Mouse (Mus musculus): ENCODE measurements around the gene Daam1. TPM values are rescaled to one million over a fixed set of nuclear protein-coding genes. Genes with fewer than 3 reads are reported as not detected.

The Daam1 gene
- polyA plus RNA-seq, 1 experiment: 26.2 TPM

GRCm38 (mm10) chr12:71807306-71807705 is 23.6 kb upstream of the Daam1 start:
- Histone ChIP-seq H3K4me1 (ENCODE audit: control insufficient read depth, insufficient read depth, low read length) (no peaks in the 10 kb centered on the region), H3K27ac (ENCODE audit: insufficient read depth, low read length) (peak overlapping the region; percentile 76), H3K4me3 (ENCODE audit: insufficient read depth, low read length) (no peak overlapping the region)
- TF ChIP-seq CTCF (IDR thresholded peaks at IDR 0.05; ENCODE audit: extremely low read depth, insufficient read depth, low read length): no peak
- no peak for TF ChIP-seq POLR2A (IDR thresholded peaks at IDR 0.05; ENCODE audit: extremely low read depth, insufficient read depth, low read length)

DNA sequence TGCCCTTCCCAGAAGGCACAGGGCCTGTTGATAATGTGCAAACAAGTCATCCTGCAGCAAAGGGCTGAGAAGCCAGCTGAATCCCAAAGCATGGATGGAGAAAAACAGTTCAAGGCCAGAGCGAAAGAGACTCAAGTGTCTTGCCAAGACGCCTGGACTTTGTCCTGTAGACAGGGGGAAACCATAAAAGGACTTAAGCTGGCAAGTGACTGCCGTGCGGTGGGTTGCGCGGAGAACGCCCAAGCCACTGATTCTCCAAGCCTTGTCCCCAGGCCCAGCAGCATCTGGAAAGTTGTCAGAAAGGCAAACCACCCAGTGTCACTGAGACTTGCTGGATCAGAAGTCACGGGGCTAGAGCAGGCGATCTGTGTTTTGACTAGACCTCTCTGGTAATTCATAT is 22.2 kb upstream of the Daam1 start:
- Histone ChIP-seq H3K4me3 (ENCODE audit: insufficient read depth, low read length) (no peak overlapping the region), H3K4me1 (ENCODE audit: control insufficient read depth, insufficient read depth, low read length) (no peaks in the 10 kb centered on the region), H3K27ac (ENCODE audit: insufficient read depth, low read length) (no peak overlapping the region)
- TF ChIP-seq CTCF (IDR thresholded peaks at IDR 0.05; ENCODE audit: extremely low read depth, insufficient read depth, low read length) (no peak), POLR2A (IDR thresholded peaks at IDR 0.05; ENCODE audit: extremely low read depth, insufficient read depth, low read length) (no peak)

- no peaks in the 10 kb centered on the region for H3K4me1 ChIP-seq (ENCODE audit: control insufficient read depth, insufficient read depth, low read length)
- H3K4me3 ChIP-seq (ENCODE audit: insufficient read depth, low read length): no peak overlapping the region
- TF ChIP-seq POLR2A (IDR thresholded peaks at IDR 0.05; ENCODE audit: extremely low read depth, insufficient read depth, low read length) (no peak), CTCF (IDR thresholded peaks at IDR 0.05; ENCODE audit: extremely low read depth, insufficient read depth, low read length) (no peak)
- H3K27ac ChIP-seq (ENCODE audit: insufficient read depth, low read length): no peak overlapping the region
Measured at GRCm38 (mm10) chr12:71809550-71809949, 21.3 kb upstream of the Daam1 start.

- H3K4me3 ChIP-seq (ENCODE audit: insufficient read depth, low read length): no peak overlapping the region
- H3K4me1 ChIP-seq (ENCODE audit: control insufficient read depth, insufficient read depth, low read length): no peaks in the 10 kb centered on the region
- no peak overlapping the region for H3K27ac ChIP-seq (ENCODE audit: insufficient read depth, low read length)
- TF ChIP-seq POLR2A (IDR thresholded peaks at IDR 0.05; ENCODE audit: extremely low read depth, insufficient read depth, low read length): no peak
- TF ChIP-seq CTCF (IDR thresholded peaks at IDR 0.05; ENCODE audit: extremely low read depth, insufficient read depth, low read length): no peak
Measured at GRCm38 (mm10) chr12:71812567-71812966, 18.3 kb upstream of the Daam1 start.

GRCm38 (mm10) chr12:71813251-71813650 is 17.6 kb upstream of the Daam1 start:
- TF ChIP-seq POLR2A (IDR thresholded peaks at IDR 0.05; ENCODE audit: extremely low read depth, insufficient read depth, low read length) (no peak), CTCF (IDR thresholded peaks at IDR 0.05; ENCODE audit: extremely low read depth, insufficient read depth, low read length) (no peak)
- Histone ChIP-seq H3K4me3 (ENCODE audit: insufficient read depth, low read length) (no peak overlapping the region), H3K27ac (ENCODE audit: insufficient read depth, low read length) (no peak overlapping the region), H3K4me1 (ENCODE audit: control insufficient read depth, insufficient read depth, low read length) (no peaks in the 10 kb centered on the region)

DNA sequence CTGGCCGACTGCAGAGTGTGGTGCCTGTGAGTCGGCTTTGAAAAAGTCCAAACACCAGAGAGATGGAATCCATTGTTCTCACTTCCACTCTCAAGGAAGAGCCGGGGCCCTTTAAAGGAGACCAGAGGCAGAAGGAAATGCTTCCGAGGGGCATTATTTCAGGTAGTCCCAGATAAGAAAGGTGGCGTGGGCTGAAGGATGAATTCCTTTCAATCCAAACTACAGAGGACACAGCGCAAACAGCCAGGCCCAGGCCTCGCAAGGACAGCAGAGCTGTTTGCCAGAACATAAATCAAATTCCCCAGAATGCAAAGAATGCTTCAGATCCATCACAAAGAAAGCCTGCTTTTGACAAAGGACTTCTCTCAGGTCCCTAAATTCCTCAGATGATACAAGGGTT is 17.1 kb upstream of the Daam1 start:
- TF ChIP-seq POLR2A (IDR thresholded peaks at IDR 0.05; ENCODE audit: extremely low read depth, insufficient read depth, low read length): no peak
- TF ChIP-seq CTCF (IDR thresholded peaks at IDR 0.05; ENCODE audit: extremely low read depth, insufficient read depth, low read length): no peak
- Histone ChIP-seq H3K27ac (ENCODE audit: insufficient read depth, low read length) (no peak overlapping the region), H3K4me1 (ENCODE audit: control insufficient read depth, insufficient read depth, low read length) (no peaks in the 10 kb centered on the region), H3K4me3 (ENCODE audit: insufficient read depth, low read length) (no peak overlapping the region)

- Histone ChIP-seq H3K27ac (ENCODE audit: insufficient read depth, low read length) (no peak overlapping the region), H3K4me1 (ENCODE audit: control insufficient read depth, insufficient read depth, low read length) (no peaks in the 10 kb centered on the region), H3K4me3 (ENCODE audit: insufficient read depth, low read length) (no peak overlapping the region)
- no peak for TF ChIP-seq POLR2A (IDR thresholded peaks at IDR 0.05; ENCODE audit: extremely low read depth, insufficient read depth, low read length)
- TF ChIP-seq CTCF (IDR thresholded peaks at IDR 0.05; ENCODE audit: extremely low read depth, insufficient read depth, low read length): no peak
Measured at GRCm38 (mm10) chr12:71820094-71820493, 10.8 kb upstream of the Daam1 start.

DNA sequence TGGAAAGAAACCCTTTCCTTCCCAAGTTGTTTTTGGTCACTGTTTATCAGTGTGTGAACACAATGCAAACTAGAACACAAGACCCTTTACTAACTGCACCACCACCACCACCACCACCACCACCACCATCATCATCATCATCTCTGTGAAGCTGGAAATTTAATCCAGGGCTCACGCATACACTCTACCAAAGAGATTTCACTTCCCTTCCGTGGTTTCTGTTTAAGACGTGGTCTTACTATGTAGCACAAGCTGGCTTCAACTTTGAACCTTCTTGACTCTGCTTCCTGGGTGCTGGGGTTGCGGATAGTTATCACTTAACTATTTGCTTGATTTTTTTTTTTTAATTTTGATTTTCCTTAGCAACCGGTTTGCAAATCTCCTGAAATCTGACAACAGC is 9.6 kb upstream of the Daam1 start:
- Histone ChIP-seq H3K4me1 (ENCODE audit: control insufficient read depth, insufficient read depth, low read length) (no peaks in the 10 kb centered on the region), H3K27ac (ENCODE audit: insufficient read depth, low read length) (no peak overlapping the region), H3K4me3 (ENCODE audit: insufficient read depth, low read length) (no peak overlapping the region)
- TF ChIP-seq POLR2A (IDR thresholded peaks at IDR 0.05; ENCODE audit: extremely low read depth, insufficient read depth, low read length): no peak
- TF ChIP-seq CTCF (IDR thresholded peaks at IDR 0.05; ENCODE audit: extremely low read depth, insufficient read depth, low read length): no peak

DNA sequence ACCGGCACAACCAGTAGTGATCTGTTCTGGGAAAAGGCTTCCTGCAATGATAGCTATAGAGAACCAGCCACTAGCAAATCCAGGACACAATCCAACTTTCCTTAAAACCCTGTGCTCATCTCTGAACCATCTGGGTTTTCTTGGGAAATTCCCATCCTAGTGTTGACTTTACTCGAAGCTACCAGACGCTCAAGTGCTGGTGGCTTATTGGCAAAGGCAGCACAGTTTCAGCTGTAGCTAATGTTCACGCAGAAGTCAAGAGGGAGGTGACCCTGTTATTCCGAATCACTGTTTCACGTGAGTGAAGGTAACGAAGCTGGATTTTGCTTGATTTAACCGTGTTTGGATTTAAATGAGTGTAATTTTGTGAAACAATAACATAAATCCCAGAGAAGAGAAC is 9.1 kb upstream of the Daam1 start:
- no peaks in the 10 kb centered on the region for H3K4me1 ChIP-seq (ENCODE audit: control insufficient read depth, insufficient read depth, low read length)
- TF ChIP-seq POLR2A (IDR thresholded peaks at IDR 0.05; ENCODE audit: extremely low read depth, insufficient read depth, low read length): no peak
- no peak for TF ChIP-seq CTCF (IDR thresholded peaks at IDR 0.05; ENCODE audit: extremely low read depth, insufficient read depth, low read length)
- no peak overlapping the region for H3K4me3 ChIP-seq (ENCODE audit: insufficient read depth, low read length)
- H3K27ac ChIP-seq (ENCODE audit: insufficient read depth, low read length): no peak overlapping the region

GRCm38 (mm10) chr12:71824927-71825326 is 6.0 kb upstream of the Daam1 start:
- Histone ChIP-seq H3K4me3 (ENCODE audit: insufficient read depth, low read length) (no peak overlapping the region), H3K27ac (ENCODE audit: insufficient read depth, low read length) (no peak overlapping the region), H3K4me1 (ENCODE audit: control insufficient read depth, insufficient read depth, low read length) (no peaks in the 10 kb centered on the region)
- TF ChIP-seq POLR2A (IDR thresholded peaks at IDR 0.05; ENCODE audit: extremely low read depth, insufficient read depth, low read length): no peak
- no peak for TF ChIP-seq CTCF (IDR thresholded peaks at IDR 0.05; ENCODE audit: extremely low read depth, insufficient read depth, low read length)

- H3K4me3 ChIP-seq (ENCODE audit: insufficient read depth, low read length): peak overlapping the region; percentile 60
- H3K27ac ChIP-seq (ENCODE audit: insufficient read depth, low read length): no peak overlapping the region
- peaks cover 2% of the 10 kb centered on the region for H3K4me1 ChIP-seq (ENCODE audit: control insufficient read depth, insufficient read depth, low read length)
- TF ChIP-seq POLR2A (IDR thresholded peaks at IDR 0.05; ENCODE audit: extremely low read depth, insufficient read depth, low read length) (no peak), CTCF (IDR thresholded peaks at IDR 0.05; ENCODE audit: extremely low read depth, insufficient read depth, low read length) (no peak)
Measured at GRCm38 (mm10) chr12:71830139-71830538, 739 bp upstream of the Daam1 start.

All from cortical plate, adult 2 months (tissue).